Mouse (Mus musculus): ENCODE measurements around the gene Olfr398. TPM values are rescaled to one million over a fixed set of nuclear protein-coding genes. Genes with fewer than 3 reads are reported as not detected.

Olfr398 gene
- not detected in 2 replicates for total RNA-seq (2014; rRNA removed)
- not detected in 2 replicates for polyA plus RNA-seq (2015; fragmentation: Nextera tagmentation; extraction: Ambion mirVana)

DNA sequence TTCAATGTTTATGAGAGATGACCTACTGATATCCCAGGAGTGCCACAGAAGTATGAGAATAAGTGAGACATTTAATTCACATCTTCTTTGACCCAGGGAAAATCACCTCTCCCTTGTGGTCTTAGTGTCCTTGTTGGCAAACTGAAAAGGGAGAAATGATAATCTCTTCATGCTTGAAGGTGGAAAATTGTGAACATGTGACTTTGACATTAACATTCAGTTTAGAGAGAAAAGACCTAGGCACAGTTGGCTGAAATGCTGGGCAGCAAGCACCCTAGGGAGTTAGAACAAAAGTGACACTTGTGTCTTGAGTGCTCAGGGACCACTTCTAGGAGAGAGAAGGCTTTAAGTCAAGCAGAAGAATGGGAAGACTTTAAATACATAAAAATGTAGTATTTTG is at the start of gene Olfr398:
Olfr398 (minus strand) TSS at position 101 of the 400 bp plus-strand sequence.
- no peaks in the 10 kb centered on the region for H3K27me3 ChIP-seq (ENCODE audit: insufficient read depth, low read length)
- no peak within 1 kb of the TSS for H3K9ac ChIP-seq
- no peaks in the 10 kb centered on the region for H3K36me3 ChIP-seq (ENCODE audit: insufficient read depth)
- 0 out of 2 replicates have a peak, but pooled peaks cover 6% of the 10 kb centered on the region for H3K9me3 ChIP-seq (ENCODE audit: low read length)
- H3K4me1 ChIP-seq (ENCODE audit: insufficient read depth) = no peaks in the 10 kb centered on the region
- ATAC-seq (no peak), DNase-seq (no peak)
- H3K4me2 ChIP-seq (ENCODE audit: low read depth) = no peak within 1 kb of the TSS
- no peak within 1 kb of the TSS for H3K27ac ChIP-seq (ENCODE audit: low read depth, low read length)
- no peak for TF ChIP-seq CTCF (IDR thresholded peaks at IDR 0.05; ENCODE audit: low read depth)
- no peak within 1 kb of the TSS for H3K4me3 ChIP-seq (ENCODE audit: low read depth, low read length)

DNA sequence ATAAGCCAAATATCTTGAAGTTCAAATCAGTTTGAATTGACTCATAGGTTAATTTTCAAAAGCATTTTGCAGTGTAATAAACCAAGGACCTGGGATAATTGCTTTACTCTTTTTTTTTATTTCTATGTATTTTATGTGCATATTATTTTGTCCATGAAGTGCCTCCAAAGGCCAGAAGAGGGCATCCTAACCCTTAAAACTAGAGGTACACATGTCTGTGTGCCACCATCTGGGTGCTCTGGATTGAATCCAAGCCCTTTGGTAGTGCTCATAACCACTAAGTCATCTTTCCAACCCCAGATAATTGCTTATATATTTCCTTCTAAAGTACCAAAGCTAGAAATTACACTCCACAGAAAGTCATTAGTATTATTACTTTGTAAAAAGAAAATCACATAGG is 2.9 kb upstream of the Olfr398 start:
- H3K9ac ChIP-seq = no peak overlapping the region
- no peak overlapping the region for H3K4me2 ChIP-seq (ENCODE audit: low read depth)
- no peaks in the 10 kb centered on the region for H3K4me1 ChIP-seq (ENCODE audit: insufficient read depth)
- no peak for TF ChIP-seq CTCF (IDR thresholded peaks at IDR 0.05; ENCODE audit: low read depth)
- H3K36me3 ChIP-seq (ENCODE audit: insufficient read depth) = no peaks in the 10 kb centered on the region
- H3K9me3 ChIP-seq (ENCODE audit: low read length) = no peaks in the 10 kb centered on the region
- no peak for ATAC-seq
- no peak overlapping the region for H3K27ac ChIP-seq (ENCODE audit: low read depth, low read length)
- no peaks in the 10 kb centered on the region for H3K27me3 ChIP-seq (ENCODE audit: insufficient read depth, low read length)
- H3K4me3 ChIP-seq (ENCODE audit: low read depth, low read length) = no peak overlapping the region
- DNase-seq = no peak

DNA sequence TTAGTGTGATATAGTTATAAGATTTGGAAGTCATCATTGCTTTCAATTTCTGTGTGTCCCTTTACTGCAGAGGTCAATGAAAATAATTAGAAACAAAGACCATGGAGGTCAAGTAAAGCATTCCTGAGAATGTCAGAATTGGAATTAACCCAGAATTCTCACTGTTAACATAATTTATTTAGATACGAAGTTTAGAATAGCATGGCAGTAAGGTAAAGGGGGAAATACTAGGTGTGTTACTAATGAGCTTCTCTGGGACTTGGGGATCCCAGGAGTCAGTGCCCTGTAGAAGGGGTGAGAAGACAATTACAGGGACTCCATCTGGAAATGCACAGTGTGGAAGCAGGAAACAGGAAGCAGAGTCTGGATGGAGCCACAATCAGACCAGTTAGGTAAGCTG is 29.7 kb downstream of the Olfr398 start, which contains the start of gene Olfr397:
Olfr397 (plus strand) TSS at position 301 of the 400 bp plus-strand sequence.
- TF ChIP-seq CTCF (IDR thresholded peaks at IDR 0.05; ENCODE audit: low read depth) = no peak
- Histone ChIP-seq H3K4me1 (ENCODE audit: insufficient read depth) (no peaks in the 10 kb centered on the region), H3K4me3 (ENCODE audit: low read depth, low read length) (no peak within 1 kb of the TSS), H3K9ac (no peak within 1 kb of the TSS), H3K9me3 (ENCODE audit: low read length) (0 out of 2 replicates have a peak, but pooled peaks cover 16% of the 10 kb centered on the region), H3K36me3 (ENCODE audit: insufficient read depth) (no peaks in the 10 kb centered on the region), H3K27ac (ENCODE audit: low read depth, low read length) (no peak within 1 kb of the TSS), H3K4me2 (ENCODE audit: low read depth) (no peak within 1 kb of the TSS), H3K27me3 (ENCODE audit: insufficient read depth, low read length) (no peaks in the 10 kb centered on the region)
- no peak for ATAC-seq
- 80% methylated on average over 1 of the region's 1 CpGs for WGBS
- no peak for DNase-seq

DNA sequence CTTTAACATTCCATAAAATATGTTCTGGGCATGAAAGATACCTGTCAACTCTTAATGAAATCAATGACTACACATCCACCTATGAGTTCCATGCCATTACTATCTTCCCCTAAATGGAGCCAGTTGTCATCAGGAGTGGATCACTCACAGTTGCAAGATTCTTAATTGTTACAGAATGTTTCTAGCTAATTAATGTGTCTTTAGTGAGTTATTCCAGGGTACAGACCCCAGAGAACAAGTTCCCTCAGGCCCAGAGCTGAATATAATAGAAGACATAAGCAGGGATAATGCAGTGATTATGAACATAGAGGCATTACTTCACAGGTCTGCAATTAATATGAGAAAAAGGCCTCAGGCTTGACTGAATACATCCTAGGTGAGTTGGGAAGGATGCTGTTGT is 53.8 kb downstream of the Olfr398 start, which contains the start of gene Olfr23:
Olfr23 (plus strand) TSS at position 301 of the 400 bp plus-strand sequence.
- no peak within 1 kb of the TSS for H3K9ac ChIP-seq
- ATAC-seq = no peak
- no peaks in the 10 kb centered on the region for H3K4me1 ChIP-seq (ENCODE audit: insufficient read depth)
- no peak for TF ChIP-seq CTCF (IDR thresholded peaks at IDR 0.05; ENCODE audit: low read depth)
- no peak within 1 kb of the TSS for H3K4me3 ChIP-seq (ENCODE audit: low read depth, low read length)
- H3K27me3 ChIP-seq (ENCODE audit: insufficient read depth, low read length) = no peaks in the 10 kb centered on the region
- H3K4me2 ChIP-seq (ENCODE audit: low read depth) = no peak within 1 kb of the TSS
- H3K27ac ChIP-seq (ENCODE audit: low read depth, low read length) = no peak within 1 kb of the TSS
- H3K36me3 ChIP-seq (ENCODE audit: insufficient read depth) = no peaks in the 10 kb centered on the region
- DNase-seq = no peak
- 0 out of 2 replicates have a peak, but pooled peaks cover 3% of the 10 kb centered on the region for H3K9me3 ChIP-seq (ENCODE audit: low read length)

Other genes with a start within 250 kb of the Olfr398 start
- not detected in 2 replicates for gene Olfr389, start 209.7 kb downstream of the Olfr398 start, total RNA-seq (2014; rRNA removed)
- gene Olfr389, start 209.7 kb downstream of the Olfr398 start, polyA plus RNA-seq (2015; fragmentation: Nextera tagmentation; extraction: Ambion mirVana) = not detected in 2 replicates
- gene Olfr390, start 207.4 kb downstream of the Olfr398 start, total RNA-seq (2014; rRNA removed) = not detected in 2 replicates
- not detected in 2 replicates for gene Olfr390, start 207.4 kb downstream of the Olfr398 start, polyA plus RNA-seq (2015; fragmentation: Nextera tagmentation; extraction: Ambion mirVana)
- not detected in 2 replicates for gene Olfr391-ps, start 187.4 kb downstream of the Olfr398 start, total RNA-seq (2014; rRNA removed)
- gene Olfr391-ps, start 187.4 kb downstream of the Olfr398 start, polyA plus RNA-seq (2015; fragmentation: Nextera tagmentation; extraction: Ambion mirVana) = not detected in 2 replicates
- gene Olfr392, start 173.4 kb downstream of the Olfr398 start, total RNA-seq (2014; rRNA removed) = not detected in 2 replicates
- not detected in 2 replicates for gene Olfr392, start 173.4 kb downstream of the Olfr398 start, polyA plus RNA-seq (2015; fragmentation: Nextera tagmentation; extraction: Ambion mirVana)
- gene Olfr393, start 139.0 kb downstream of the Olfr398 start, total RNA-seq (2014; rRNA removed) = not detected in 2 replicates
- gene Olfr393, start 139.0 kb downstream of the Olfr398 start, polyA plus RNA-seq (2015; fragmentation: Nextera tagmentation; extraction: Ambion mirVana) = not detected in 2 replicates
- gene Olfr394, start 99.6 kb downstream of the Olfr398 start, total RNA-seq (2014; rRNA removed) = not detected in 2 replicates
- not detected in 2 replicates for gene Olfr394, start 99.6 kb downstream of the Olfr398 start, polyA plus RNA-seq (2015; fragmentation: Nextera tagmentation; extraction: Ambion mirVana)
- gene Olfr395, start 81.1 kb downstream of the Olfr398 start, total RNA-seq (2014; rRNA removed) = not detected in 2 replicates
- not detected in 2 replicates for gene Olfr395, start 81.1 kb downstream of the Olfr398 start, polyA plus RNA-seq (2015; fragmentation: Nextera tagmentation; extraction: Ambion mirVana)
- not detected in 2 replicates for gene Olfr23, start 53.7 kb downstream of the Olfr398 start, total RNA-seq (2014; rRNA removed)
- gene Olfr23, start 53.7 kb downstream of the Olfr398 start, polyA plus RNA-seq (2015; fragmentation: Nextera tagmentation; extraction: Ambion mirVana) = not detected in 2 replicates
- gene Olfr397, start 29.6 kb downstream of the Olfr398 start, total RNA-seq (2014; rRNA removed) = not detected in 2 replicates
- not detected in 2 replicates for gene Olfr397, start 29.6 kb downstream of the Olfr398 start, polyA plus RNA-seq (2015; fragmentation: Nextera tagmentation; extraction: Ambion mirVana)
- gene Olfr139, start 66.1 kb upstream of the Olfr398 start, total RNA-seq (2014; rRNA removed) = not detected in 2 replicates
- not detected in 2 replicates for gene Olfr139, start 66.1 kb upstream of the Olfr398 start, polyA plus RNA-seq (2015; fragmentation: Nextera tagmentation; extraction: Ambion mirVana)
- gene Olfr399, start 66.2 kb upstream of the Olfr398 start, total RNA-seq (2014; rRNA removed) = not detected in 2 replicates
- not detected in 2 replicates for gene Olfr399, start 66.2 kb upstream of the Olfr398 start, polyA plus RNA-seq (2015; fragmentation: Nextera tagmentation; extraction: Ambion mirVana)
- gene Zfp616, start 79.5 kb upstream of the Olfr398 start, total RNA-seq (2014; rRNA removed) = not detected in 2 replicates
- gene Zfp616, start 79.5 kb upstream of the Olfr398 start, polyA plus RNA-seq (2015; fragmentation: Nextera tagmentation; extraction: Ambion mirVana) = not detected in 2 replicates
- not detected in 2 replicates for gene Olfr401, start 123.3 kb upstream of the Olfr398 start, total RNA-seq (2014; rRNA removed)
- not detected in 2 replicates for gene Olfr401, start 123.3 kb upstream of the Olfr398 start, polyA plus RNA-seq (2015; fragmentation: Nextera tagmentation; extraction: Ambion mirVana)
- not detected in 2 replicates for gene Olfr402, start 163.1 kb upstream of the Olfr398 start, total RNA-seq (2014; rRNA removed)
- gene Olfr402, start 163.1 kb upstream of the Olfr398 start, polyA plus RNA-seq (2015; fragmentation: Nextera tagmentation; extraction: Ambion mirVana) = not detected in 2 replicates
- not detected in 2 replicates for gene Olfr403, start 195.8 kb upstream of the Olfr398 start, total RNA-seq (2014; rRNA removed)
- not detected in 2 replicates for gene Olfr403, start 195.8 kb upstream of the Olfr398 start, polyA plus RNA-seq (2015; fragmentation: Nextera tagmentation; extraction: Ambion mirVana)
- not detected in 2 replicates for gene Olfr43, start 221.0 kb upstream of the Olfr398 start, total RNA-seq (2014; rRNA removed)
- gene Olfr43, start 221.0 kb upstream of the Olfr398 start, polyA plus RNA-seq (2015; fragmentation: Nextera tagmentation; extraction: Ambion mirVana) = not detected in 2 replicates